Mouse (Mus musculus) heart, embryonic 14.5 days (tissue): Measurements from ENCODE around the gene Pcolce. TPM values are rescaled to one million over a fixed set of nuclear protein-coding genes. Genes with fewer than 3 reads are reported as not detected.

Experiments used
- ATAC-seq: fragments of 200-750 bp; cut with Nextera tagmentation; 2 replicates; pipeline ENCODE4 v1.8.0; 2017; ENCODE audit warnings: low read depth, moderate TSS enrichment; ENCODE audit not compliant: insufficient number of reproducible peaks, insufficient read depth, low FRiP score
- H3K27ac ChIP-seq, 2 experiments: fragments of 200-500 bp in 1 of 2; fragments of 300-500 bp in 1 of 2; sonication (generic) in 1 of 2; replicated peaks in 1 of 2; 2 replicates each; pipeline ENCODE4 v1.5.1; 2012 to 2014; ENCODE audit warnings: low read depth in 2 of 2, low read length in 2 of 2, control low read depth in 1 of 2, mild to moderate bottlenecking in 1 of 2, mixed read lengths in 1 of 2; ENCODE audit not compliant: control insufficient read depth in 1 of 2, insufficient read depth in 1 of 2
- H3K27me3 ChIP-seq: fragments of 300-500 bp; sonication (generic); 2 replicates; pipeline ENCODE4 v1.6.1; 2014; ENCODE audit warnings: mild to moderate bottlenecking, low read length, control low read depth; ENCODE audit not compliant: control insufficient read depth, insufficient read depth
- H3K36me3 ChIP-seq: fragments of 300-500 bp; sonication (generic); 2 replicates; pipeline ENCODE4 v1.6.1; 2014; ENCODE audit warnings: mild to moderate bottlenecking, control low read depth, low read length, mixed read lengths; ENCODE audit not compliant: control insufficient read depth, insufficient read depth
- H3K4me1 ChIP-seq, 2 experiments: fragments of 200-500 bp in 1 of 2; fragments of 300-500 bp in 1 of 2; sonication (generic) in 1 of 2; 2 replicates each; pipeline ENCODE4 v1.6.1; 2012 to 2014; ENCODE audit warnings: low read length in 2 of 2, control low read depth in 1 of 2, mixed read lengths in 1 of 2; ENCODE audit not compliant: control insufficient read depth in 2 of 2, insufficient read depth in 2 of 2
- H3K4me2 ChIP-seq: fragments of 300-500 bp; sonication (generic); 2 replicates; pipeline ENCODE4 v1.6.1; 2014; ENCODE audit warnings: mild to moderate bottlenecking, low read length
- H3K4me3 ChIP-seq, 2 experiments: fragments of 200-500 bp in 1 of 2; fragments of 300-500 bp in 1 of 2; sonication (generic) in 1 of 2; 2 replicates each; pipeline ENCODE4 v1.5.1; 2012 to 2014; ENCODE audit warnings: low read length in 2 of 2, mild to moderate bottlenecking in 2 of 2, control low read depth in 1 of 2, low read depth in 1 of 2, moderate library complexity in 1 of 2; ENCODE audit not compliant: control insufficient read depth in 1 of 2, insufficient read depth in 1 of 2
- H3K9ac ChIP-seq: fragments of 300-500 bp; sonication (generic); 2 replicates; pipeline ENCODE4 v1.6.1; 2014; ENCODE audit warnings: mild to moderate bottlenecking, low read length
- H3K9me3 ChIP-seq: fragments of 300-500 bp; sonication (generic); 2 replicates; pipeline ENCODE4 v1.6.1; 2016; ENCODE audit warnings: low read length, control low read depth; ENCODE audit not compliant: control insufficient read depth
- WGBS: fragments of 180-500 bp; shearing (Covaris S2); extraction: QIAGEN DNeasy Blood & Tissue Kit; methylation state at CpG from one replicate; pipeline ENCODE4 v1.1.7; 2014; 5-methylcytosine and 5-hydroxymethylcytosine counted together
- polyA plus RNA-seq: library from polyadenylated mRNA; unstranded; fragments of >200 nt; fragmentation: Nextera tagmentation; extraction: Ambion mirVana; gene quantifications from 2 replicates; pipeline ENCODE4 v1.2.1, GENCODE M21; 2014

Gene Pcolce
- polyA plus RNA-seq, 1 experiment from 2014 or later = 123 TPM

- 87% methylated on average over 19 of the region's 19 CpGs for WGBS
- Histone ChIP-seq H3K4me2 (no peak within 1 kb of the TSS), H3K36me3 (peaks cover 61% of the 10 kb centered on the region), H3K9me3 (no peaks in the 10 kb centered on the region), H3K9ac (no peak within 1 kb of the TSS), H3K27me3 (peaks cover 23% of the 10 kb centered on the region), H3K27ac (no peak within 1 kb of the TSS), H3K4me3 (no peak within 1 kb of the TSS), H3K4me1 (peaks cover 0 to 8% of the 10 kb centered on the region in 2 experiments; a peak in 3 of 4 replicates)
- ATAC-seq = no peak
These were observed 27.5 kb upstream of the Pcolce start, which contains the start of gene Sap25 for GRCm38 (mm10) chr5:137641054-137641453. Gene Sap25 (plus strand): TSS chr5:137641334.

DNA sequence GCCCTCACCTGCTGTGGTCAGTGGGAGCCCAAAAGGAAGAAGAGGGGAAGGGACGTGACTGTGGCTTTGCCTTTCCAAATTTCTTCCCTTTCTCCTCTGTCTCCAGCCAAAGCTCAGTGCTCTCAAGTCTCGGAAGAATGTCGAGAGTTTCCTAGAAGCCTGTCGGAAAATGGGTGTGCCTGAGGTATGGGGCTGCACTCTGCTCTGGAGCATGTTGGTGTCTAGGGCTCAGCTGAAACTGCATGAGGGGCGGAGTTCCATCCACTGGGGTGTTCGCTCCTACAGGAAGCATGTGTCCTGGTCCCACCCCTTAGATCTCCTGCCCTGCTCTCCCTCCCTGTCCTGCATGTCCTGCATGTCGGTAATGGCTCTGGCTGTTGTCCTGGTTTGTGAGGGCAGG is 25.9 kb upstream of the Pcolce start:
- Histone ChIP-seq H3K9me3 (no peaks in the 10 kb centered on the region), H3K4me1 (no peaks in the 10 kb centered on the region), H3K36me3 (peaks cover 75% of the 10 kb centered on the region), H3K27ac (no peak overlapping the region), H3K4me2 (no peak overlapping the region), H3K27me3 (peaks cover 10% of the 10 kb centered on the region), H3K9ac (no peak overlapping the region), H3K4me3 (no peak overlapping the region)
- 66% methylated on average over 7 of the region's 7 CpGs for WGBS
- ATAC-seq = no peak

GRCm38 (mm10) chr5:137633397-137634084 is 20.0 kb upstream of the Pcolce start:
- no peak for ATAC-seq
- Histone ChIP-seq H3K36me3 (peaks cover 63% of the 10 kb centered on the region), H3K9me3 (no peaks in the 10 kb centered on the region), H3K27me3 (no peaks in the 10 kb centered on the region), H3K4me1 (peaks cover 18 to 29% of the 10 kb centered on the region in 2 experiments), H3K27ac (no peak overlapping the region), H3K4me2 (no peak overlapping the region), H3K4me3 (no peak overlapping the region), H3K9ac (no peak overlapping the region)
- WGBS = 64% methylated on average over 12 of the region's 12 CpGs

DNA sequence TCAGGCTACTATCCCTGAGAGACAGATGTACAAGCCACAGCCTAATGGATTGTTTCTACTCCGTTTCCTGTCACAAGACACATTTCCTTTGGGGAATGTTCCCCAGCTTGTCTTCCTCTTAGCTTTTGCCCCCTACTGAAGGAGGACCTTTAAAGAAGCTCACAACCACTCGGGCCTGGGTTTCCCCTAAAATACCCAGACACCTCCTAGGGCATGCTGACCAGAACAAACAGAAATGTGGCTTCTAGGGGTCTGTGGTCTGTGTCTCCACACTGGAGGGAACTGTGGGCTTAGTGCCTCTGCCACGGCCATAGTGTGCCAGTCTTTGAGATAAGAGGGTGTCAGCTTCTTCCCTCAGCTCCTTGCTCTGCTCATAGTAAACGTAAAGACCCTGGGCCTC is 18.0 kb upstream of the Pcolce start:
- Histone ChIP-seq H3K36me3 (peaks cover 44% of the 10 kb centered on the region), H3K9me3 (no peaks in the 10 kb centered on the region), H3K4me2 (peak overlapping the region; percentile 96), H3K27me3 (no peaks in the 10 kb centered on the region), H3K27ac (peak overlapping the region; percentile 65 to 70), H3K4me1 (peaks cover 21 to 29% of the 10 kb centered on the region in 2 experiments), H3K4me3 (no peak overlapping the region), H3K9ac (peak overlapping the region; percentile 25; the same call in 1 of the 2 replicates)
- no peak for ATAC-seq
- WGBS = 52% methylated on average over 4 of the region's 4 CpGs

GRCm38 (mm10) chr5:137631171-137631570 is 17.6 kb upstream of the Pcolce start:
- 49% methylated on average over 9 of the region's 9 CpGs for WGBS
- peak overlapping the region; percentile 65 to 70 for H3K27ac ChIP-seq
- no peaks in the 10 kb centered on the region for H3K9me3 ChIP-seq
- peaks cover 21 to 29% of the 10 kb centered on the region in 2 experiments for H3K4me1 ChIP-seq
- peak overlapping the region; percentile 95; the same call in 1 of the 2 replicates for H3K9ac ChIP-seq
- H3K4me2 ChIP-seq = peak overlapping the region; percentile 96
- peak overlapping the region in 1 of 2 experiments; percentile 87; a peak in 1 of 4 replicates for H3K4me3 ChIP-seq
- peaks cover 39% of the 10 kb centered on the region for H3K36me3 ChIP-seq
- ATAC-seq = no peak
- no peaks in the 10 kb centered on the region for H3K27me3 ChIP-seq

DNA sequence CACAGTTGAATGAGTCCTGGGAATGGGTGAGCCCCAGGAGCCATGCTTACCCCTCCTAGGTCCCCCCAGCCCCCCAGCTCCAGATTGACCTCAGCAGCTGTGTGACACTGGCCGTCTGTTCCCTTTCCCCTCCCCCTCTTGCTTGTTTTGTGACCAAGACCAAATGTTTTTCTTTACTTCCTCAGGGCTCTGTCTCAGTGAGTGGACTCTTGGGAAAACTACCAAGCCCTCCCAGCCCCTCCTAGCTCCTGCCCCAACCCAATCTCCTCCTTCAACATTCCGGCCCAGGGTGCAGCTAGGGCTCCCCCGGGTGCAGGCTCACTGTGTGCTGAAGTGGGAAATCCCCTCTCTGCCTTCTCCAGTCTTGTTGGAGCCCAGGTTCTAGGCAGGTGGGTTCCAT is 17.0 kb upstream of the Pcolce start:
- peak overlapping the region; percentile 87 to 89; a peak in 2 of 4 replicates for H3K4me3 ChIP-seq
- peaks cover 21 to 29% of the 10 kb centered on the region in 2 experiments for H3K4me1 ChIP-seq
- peaks cover 34% of the 10 kb centered on the region for H3K36me3 ChIP-seq
- ATAC-seq = no peak
- H3K9ac ChIP-seq = peak overlapping the region; percentile 95; the same call in 1 of the 2 replicates
- H3K4me2 ChIP-seq = peak overlapping the region; percentile 96
- no peaks in the 10 kb centered on the region for H3K9me3 ChIP-seq
- no peaks in the 10 kb centered on the region for H3K27me3 ChIP-seq
- 45% methylated on average over 3 of the region's 3 CpGs for WGBS
- peak overlapping the region; percentile 65 to 70 for H3K27ac ChIP-seq

GRCm38 (mm10) chr5:137629906-137630545 is 16.4 kb upstream of the Pcolce start:
- no peak for ATAC-seq
- Histone ChIP-seq H3K4me2 (peak overlapping the region; percentile 96), H3K27me3 (no peaks in the 10 kb centered on the region), H3K36me3 (peaks cover 28% of the 10 kb centered on the region), H3K9me3 (no peaks in the 10 kb centered on the region), H3K27ac (peak overlapping the region; percentile 19 to 70; a peak in 1 of 4 replicates), H3K9ac (peak overlapping the region; percentile 95), H3K4me3 (peak overlapping the region; percentile 87 to 89), H3K4me1 (peaks cover 21 to 29% of the 10 kb centered on the region in 2 experiments)
- 19% methylated on average over 6 of the region's 6 CpGs for WGBS
